Mouse (Mus musculus): ENCODE data around the gene H2-Q4. TPM values are rescaled to one million over a fixed set of nuclear protein-coding genes. Genes with fewer than 3 reads are reported as not detected.

Gene H2-Q4
- 4.1 TPM for polyA plus RNA-seq (2015; fragmentation: Illumina TruSeq; extraction: RNeasy Lipid Tissue Mini Kit (QIAGEN cat#74804); ENCODE audit: low read depth, low replicate concordance)

GRCm38 (mm10) chr17:35379369-35379728 is at the start of gene H2-Q4:
Gene H2-Q4 (plus strand): TSS chr17:35379617.

DNA sequence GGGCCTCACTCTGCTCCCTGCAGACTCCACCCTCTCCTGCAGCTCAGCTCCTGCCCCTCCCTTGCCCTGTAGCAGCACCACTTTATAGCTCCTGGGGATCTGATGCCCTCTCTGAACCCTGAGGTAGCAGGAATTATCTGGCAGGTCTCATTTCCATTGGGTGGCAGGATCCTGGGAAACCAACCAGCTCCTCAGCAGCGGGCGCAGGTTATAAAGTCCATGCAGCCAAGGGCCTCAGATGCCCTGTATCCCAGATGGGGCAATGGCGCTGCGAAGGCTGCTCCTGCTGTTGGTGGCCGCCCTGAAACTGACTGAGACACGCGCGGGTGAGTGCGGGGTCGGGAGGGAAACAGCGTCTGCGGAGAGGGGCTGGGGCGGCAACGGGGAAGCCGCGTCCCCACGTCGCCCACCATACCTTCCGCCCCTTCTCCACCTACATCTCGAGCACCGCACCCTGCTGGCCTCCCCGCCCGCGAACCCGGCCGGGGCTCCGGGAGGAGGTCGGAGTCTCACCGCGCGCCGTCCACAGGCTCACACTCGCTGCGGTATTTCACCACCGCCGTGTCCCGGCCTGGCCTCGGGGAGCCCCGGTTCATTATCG is 37.2 kb upstream of the H2-Q4 start, which contains the start of gene H2-Q2:
TSS of gene H2-Q2 (plus strand) at position 172 of the 601 bp plus-strand sequence.

GRCm38 (mm10) chr17:35424624-35425416 is 45.4 kb downstream of the H2-Q4 start, which contains the start of gene H2-Q6:
Gene H2-Q6 (plus strand): TSS chr17:35424850.

Other genes starting within 250 kb of the H2-Q4 start
- gene Apom, start 247.6 kb upstream of the H2-Q4 start, polyA plus RNA-seq (2015; fragmentation: Illumina TruSeq; extraction: RNeasy Lipid Tissue Mini Kit (QIAGEN cat#74804); ENCODE audit: low read depth, low replicate concordance): not detected
- 159 TPM for gene Bag6, start 244.4 kb upstream of the H2-Q4 start, polyA plus RNA-seq (2015; fragmentation: Illumina TruSeq; extraction: RNeasy Lipid Tissue Mini Kit (QIAGEN cat#74804); ENCODE audit: low read depth, low replicate concordance)
- 185 TPM for gene Prrc2a, start 214.7 kb upstream of the H2-Q4 start, polyA plus RNA-seq (2015; fragmentation: Illumina TruSeq; extraction: RNeasy Lipid Tissue Mini Kit (QIAGEN cat#74804); ENCODE audit: low read depth, low replicate concordance)
- gene Aif1, start 203.5 kb upstream of the H2-Q4 start, polyA plus RNA-seq (2015; fragmentation: Illumina TruSeq; extraction: RNeasy Lipid Tissue Mini Kit (QIAGEN cat#74804); ENCODE audit: low read depth, low replicate concordance): 19.0 TPM
- 9.3 TPM for gene Lst1, start 191.2 kb upstream of the H2-Q4 start, polyA plus RNA-seq (2015; fragmentation: Illumina TruSeq; extraction: RNeasy Lipid Tissue Mini Kit (QIAGEN cat#74804); ENCODE audit: low read depth, low replicate concordance)
- 0.55 TPM for gene Ltb, start 185.2 kb upstream of the H2-Q4 start, polyA plus RNA-seq (2015; fragmentation: Illumina TruSeq; extraction: RNeasy Lipid Tissue Mini Kit (QIAGEN cat#74804); ENCODE audit: low read depth, low replicate concordance)
- gene Tnf, start 177.6 kb upstream of the H2-Q4 start, polyA plus RNA-seq (2015; fragmentation: Illumina TruSeq; extraction: RNeasy Lipid Tissue Mini Kit (QIAGEN cat#74804); ENCODE audit: low read depth, low replicate concordance): not detected
- not detected for gene Lta, start 174.3 kb upstream of the H2-Q4 start, polyA plus RNA-seq (2015; fragmentation: Illumina TruSeq; extraction: RNeasy Lipid Tissue Mini Kit (QIAGEN cat#74804); ENCODE audit: low read depth, low replicate concordance)
- not detected for gene Gm16181, start 158.8 kb upstream of the H2-Q4 start, polyA plus RNA-seq (2015; fragmentation: Illumina TruSeq; extraction: RNeasy Lipid Tissue Mini Kit (QIAGEN cat#74804); ENCODE audit: low read depth, low replicate concordance)
- 711 TPM for gene Atp6v1g2, start 146.0 kb upstream of the H2-Q4 start, polyA plus RNA-seq (2015; fragmentation: Illumina TruSeq; extraction: RNeasy Lipid Tissue Mini Kit (QIAGEN cat#74804); ENCODE audit: low read depth, low replicate concordance)
- 11.4 TPM for gene Nfkbil1, start 143.8 kb upstream of the H2-Q4 start, polyA plus RNA-seq (2015; fragmentation: Illumina TruSeq; extraction: RNeasy Lipid Tissue Mini Kit (QIAGEN cat#74804); ENCODE audit: low read depth, low replicate concordance)
- gene Ddx39b, start 137.9 kb upstream of the H2-Q4 start, polyA plus RNA-seq (2015; fragmentation: Illumina TruSeq; extraction: RNeasy Lipid Tissue Mini Kit (QIAGEN cat#74804); ENCODE audit: low read depth, low replicate concordance): 206 TPM
- 50.0 TPM for gene H2-D1, start 116.9 kb upstream of the H2-Q4 start, polyA plus RNA-seq (2015; fragmentation: Illumina TruSeq; extraction: RNeasy Lipid Tissue Mini Kit (QIAGEN cat#74804); ENCODE audit: low read depth, low replicate concordance)
- gene H2-Q1, start 59.2 kb upstream of the H2-Q4 start, polyA plus RNA-seq (2015; fragmentation: Illumina TruSeq; extraction: RNeasy Lipid Tissue Mini Kit (QIAGEN cat#74804); ENCODE audit: low read depth, low replicate concordance): 0.45 TPM
- 2.0 TPM for gene H2-Q2, start 37.4 kb upstream of the H2-Q4 start, polyA plus RNA-seq (2015; fragmentation: Illumina TruSeq; extraction: RNeasy Lipid Tissue Mini Kit (QIAGEN cat#74804); ENCODE audit: low read depth, low replicate concordance)
- gene H2-Q6, start 45.2 kb downstream of the H2-Q4 start, polyA plus RNA-seq (2015; fragmentation: Illumina TruSeq; extraction: RNeasy Lipid Tissue Mini Kit (QIAGEN cat#74804); ENCODE audit: low read depth, low replicate concordance): 0.34 TPM
- gene H2-Q7, start 59.5 kb downstream of the H2-Q4 start, polyA plus RNA-seq (2015; fragmentation: Illumina TruSeq; extraction: RNeasy Lipid Tissue Mini Kit (QIAGEN cat#74804); ENCODE audit: low read depth, low replicate concordance): 0.61 TPM
- not detected for gene H2-Q10, start 90.5 kb downstream of the H2-Q4 start, polyA plus RNA-seq (2015; fragmentation: Illumina TruSeq; extraction: RNeasy Lipid Tissue Mini Kit (QIAGEN cat#74804); ENCODE audit: low read depth, low replicate concordance)
- not detected for gene Pou5f1, start 126.4 kb downstream of the H2-Q4 start, polyA plus RNA-seq (2015; fragmentation: Illumina TruSeq; extraction: RNeasy Lipid Tissue Mini Kit (QIAGEN cat#74804); ENCODE audit: low read depth, low replicate concordance)
- gene Tcf19, start 137.2 kb downstream of the H2-Q4 start, polyA plus RNA-seq (2015; fragmentation: Illumina TruSeq; extraction: RNeasy Lipid Tissue Mini Kit (QIAGEN cat#74804); ENCODE audit: low read depth, low replicate concordance): 7.8 TPM
- gene Cchcr1, start 137.5 kb downstream of the H2-Q4 start, polyA plus RNA-seq (2015; fragmentation: Illumina TruSeq; extraction: RNeasy Lipid Tissue Mini Kit (QIAGEN cat#74804); ENCODE audit: low read depth, low replicate concordance): 4.6 TPM
- 0.61 TPM for gene Psors1c2, start 153.6 kb downstream of the H2-Q4 start, polyA plus RNA-seq (2015; fragmentation: Illumina TruSeq; extraction: RNeasy Lipid Tissue Mini Kit (QIAGEN cat#74804); ENCODE audit: low read depth, low replicate concordance)
- gene Cdsn, start 172.5 kb downstream of the H2-Q4 start, polyA plus RNA-seq (2015; fragmentation: Illumina TruSeq; extraction: RNeasy Lipid Tissue Mini Kit (QIAGEN cat#74804); ENCODE audit: low read depth, low replicate concordance): 1.4 TPM
- gene 2300002M23Rik, start 187.8 kb downstream of the H2-Q4 start, polyA plus RNA-seq (2015; fragmentation: Illumina TruSeq; extraction: RNeasy Lipid Tissue Mini Kit (QIAGEN cat#74804); ENCODE audit: low read depth, low replicate concordance): not detected
- gene Sfta2, start 221.9 kb downstream of the H2-Q4 start, polyA plus RNA-seq (2015; fragmentation: Illumina TruSeq; extraction: RNeasy Lipid Tissue Mini Kit (QIAGEN cat#74804); ENCODE audit: low read depth, low replicate concordance): not detected
- gene Gm9573, start 247.0 kb downstream of the H2-Q4 start, polyA plus RNA-seq (2015; fragmentation: Illumina TruSeq; extraction: RNeasy Lipid Tissue Mini Kit (QIAGEN cat#74804); ENCODE audit: low read depth, low replicate concordance): not detected